Mouse (Mus musculus): ENCODE data around the gene Gm21188. TPM values are rescaled to one million over a fixed set of nuclear protein-coding genes. Genes with fewer than 3 reads are reported as not detected.
A peak's percentile ranks its signal among the peaks of the same experiment; 100 is the strongest.
"Not testable (repeated sequence)": the region's sequence is repeated elsewhere in the genome, so short reads cannot be mapped to it uniquely, and the experiment has no call there.

The Gm21188 gene
- polyA plus RNA-seq, 1 experiment from 2014 or later = not detected

GRCm38 (mm10) chr13:120027368-120027767 is 24.6 kb downstream of the Gm21188 start:
- H3K36me3 ChIP-seq (ENCODE audit: insufficient read depth, low read length); H3K27ac ChIP-seq (ENCODE audit: low read length); H3K9me3 ChIP-seq (ENCODE audit: low read length); ATAC-seq (ENCODE audit: low FRiP score, low TSS enrichment); H3K9ac ChIP-seq (replicated peaks; ENCODE audit: low read length); H3K4me2 ChIP-seq (replicated peaks; ENCODE audit: low read depth, low read length); H3K4me1 ChIP-seq (ENCODE audit: insufficient read depth, low read length); H3K4me3 ChIP-seq (ENCODE audit: low read length): not testable (repeated sequence)
- H3K27me3 ChIP-seq (ENCODE audit: insufficient read depth, low read length) = peaks cover 15% of the 10 kb centered on the region
- under 1% methylated on average over 11 of the region's 11 CpGs for WGBS

- not testable (repeated sequence) for H3K9me3 ChIP-seq (ENCODE audit: low read length); H3K4me1 ChIP-seq (ENCODE audit: insufficient read depth, low read length); H3K36me3 ChIP-seq (ENCODE audit: insufficient read depth, low read length); H3K9ac ChIP-seq (replicated peaks; ENCODE audit: low read length); H3K27ac ChIP-seq (ENCODE audit: low read length); H3K4me2 ChIP-seq (replicated peaks; ENCODE audit: low read depth, low read length); ATAC-seq (ENCODE audit: low FRiP score, low TSS enrichment); H3K4me3 ChIP-seq (ENCODE audit: low read length)
- 0% methylated on average over 3 of the region's 17 CpGs for whole genome bisulfite sequencing
- H3K27me3 ChIP-seq (ENCODE audit: insufficient read depth, low read length) = peaks cover 15% of the 10 kb centered on the region
Observed at GRCm38 (mm10) chr13:120026911-120027310, 25.1 kb downstream of the Gm21188 start, which contains the start of gene Gm36079. Gene Gm36079 (minus strand): TSS chr13:120027011.

- ATAC-seq (ENCODE audit: low FRiP score, low TSS enrichment) = peak; percentile 61; the same call in 1 of the 2 replicates
- not testable (repeated sequence) for H3K4me2 ChIP-seq (replicated peaks; ENCODE audit: low read depth, low read length); H3K4me3 ChIP-seq (ENCODE audit: low read length); H3K9ac ChIP-seq (replicated peaks; ENCODE audit: low read length); H3K36me3 ChIP-seq (ENCODE audit: insufficient read depth, low read length); H3K4me1 ChIP-seq (ENCODE audit: insufficient read depth, low read length); H3K27ac ChIP-seq (ENCODE audit: low read length); H3K9me3 ChIP-seq (ENCODE audit: low read length)
- peaks cover 15% of the 10 kb centered on the region for H3K27me3 ChIP-seq (ENCODE audit: insufficient read depth, low read length)
- WGBS = 0% methylated on average over 3 of the region's 13 CpGs
Observed at GRCm38 (mm10) chr13:120026373-120026772, 25.6 kb downstream of the Gm21188 start.

- H3K36me3 ChIP-seq (ENCODE audit: insufficient read depth, low read length); H3K9me3 ChIP-seq (ENCODE audit: low read length); H3K4me1 ChIP-seq (ENCODE audit: insufficient read depth, low read length); H3K27ac ChIP-seq (ENCODE audit: low read length); H3K9ac ChIP-seq (replicated peaks; ENCODE audit: low read length); ATAC-seq (ENCODE audit: low FRiP score, low TSS enrichment); H3K4me3 ChIP-seq (ENCODE audit: low read length); H3K4me2 ChIP-seq (replicated peaks; ENCODE audit: low read depth, low read length): not testable (repeated sequence)
- peaks cover 15% of the 10 kb centered on the region for H3K27me3 ChIP-seq (ENCODE audit: insufficient read depth, low read length)
- WGBS = 10% methylated on average over 4 of the region's 4 CpGs
Observed at GRCm38 (mm10) chr13:120025576-120025975, 26.4 kb downstream of the Gm21188 start.

- H3K4me3 ChIP-seq (ENCODE audit: low read length); ATAC-seq (ENCODE audit: low FRiP score, low TSS enrichment); H3K4me2 ChIP-seq (replicated peaks; ENCODE audit: low read depth, low read length); H3K9me3 ChIP-seq (ENCODE audit: low read length); H3K4me1 ChIP-seq (ENCODE audit: insufficient read depth, low read length); H3K36me3 ChIP-seq (ENCODE audit: insufficient read depth, low read length); H3K27ac ChIP-seq (ENCODE audit: low read length); H3K9ac ChIP-seq (replicated peaks; ENCODE audit: low read length): not testable (repeated sequence)
- WGBS = 3% methylated on average over 19 of the region's 21 CpGs
- peaks cover 15% of the 10 kb centered on the region for H3K27me3 ChIP-seq (ENCODE audit: insufficient read depth, low read length)
Observed at GRCm38 (mm10) chr13:120025004-120025403, 27.0 kb downstream of the Gm21188 start.

- H3K27me3 ChIP-seq (ENCODE audit: insufficient read depth, low read length) = peaks cover 15% of the 10 kb centered on the region
- not testable (repeated sequence) for H3K4me3 ChIP-seq (ENCODE audit: low read length); H3K9me3 ChIP-seq (ENCODE audit: low read length); ATAC-seq (ENCODE audit: low FRiP score, low TSS enrichment); H3K4me2 ChIP-seq (replicated peaks; ENCODE audit: low read depth, low read length); H3K4me1 ChIP-seq (ENCODE audit: insufficient read depth, low read length); H3K27ac ChIP-seq (ENCODE audit: low read length); H3K9ac ChIP-seq (replicated peaks; ENCODE audit: low read length); H3K36me3 ChIP-seq (ENCODE audit: insufficient read depth, low read length)
- 7% methylated on average over 9 of the region's 9 CpGs for WGBS
Observed at GRCm38 (mm10) chr13:120024581-120024980, 27.4 kb downstream of the Gm21188 start.

- not testable (repeated sequence) for H3K4me1 ChIP-seq (ENCODE audit: insufficient read depth, low read length); H3K27ac ChIP-seq (ENCODE audit: low read length); ATAC-seq (ENCODE audit: low FRiP score, low TSS enrichment); H3K4me2 ChIP-seq (replicated peaks; ENCODE audit: low read depth, low read length); H3K36me3 ChIP-seq (ENCODE audit: insufficient read depth, low read length); H3K9me3 ChIP-seq (ENCODE audit: low read length); H3K9ac ChIP-seq (replicated peaks; ENCODE audit: low read length); H3K4me3 ChIP-seq (ENCODE audit: low read length)
- WGBS = no CpG with 5 or more reads among the region's 1 CpGs
- peaks cover 15% of the 10 kb centered on the region for H3K27me3 ChIP-seq (ENCODE audit: insufficient read depth, low read length)
Observed at GRCm38 (mm10) chr13:120021477-120021876, 30.5 kb downstream of the Gm21188 start.

- not testable (repeated sequence) for H3K9ac ChIP-seq (replicated peaks; ENCODE audit: low read length); H3K36me3 ChIP-seq (ENCODE audit: insufficient read depth, low read length); H3K4me2 ChIP-seq (replicated peaks; ENCODE audit: low read depth, low read length); H3K4me3 ChIP-seq (ENCODE audit: low read length); H3K9me3 ChIP-seq (ENCODE audit: low read length); H3K27ac ChIP-seq (ENCODE audit: low read length); H3K4me1 ChIP-seq (ENCODE audit: insufficient read depth, low read length); H3K27me3 ChIP-seq (ENCODE audit: insufficient read depth, low read length)
- ATAC-seq (ENCODE audit: low FRiP score, low TSS enrichment) = peak; percentile 57; the same call in 1 of the 2 replicates
- WGBS = 1% methylated on average over 9 of the region's 32 CpGs
Observed at GRCm38 (mm10) chr13:120015348-120016007, 36.5 kb downstream of the Gm21188 start.

GRCm38 (mm10) chr13:120013962-120014361 is 38.0 kb downstream of the Gm21188 start:
- no CpG with 5 or more reads among the region's 2 CpGs for WGBS
- H3K27ac ChIP-seq (ENCODE audit: low read length); H3K9ac ChIP-seq (replicated peaks; ENCODE audit: low read length); H3K4me2 ChIP-seq (replicated peaks; ENCODE audit: low read depth, low read length); H3K27me3 ChIP-seq (ENCODE audit: insufficient read depth, low read length); H3K4me1 ChIP-seq (ENCODE audit: insufficient read depth, low read length); H3K36me3 ChIP-seq (ENCODE audit: insufficient read depth, low read length); H3K9me3 ChIP-seq (ENCODE audit: low read length); ATAC-seq (ENCODE audit: low FRiP score, low TSS enrichment); H3K4me3 ChIP-seq (ENCODE audit: low read length): not testable (repeated sequence)

- not testable (repeated sequence) for H3K4me2 ChIP-seq (replicated peaks; ENCODE audit: low read depth, low read length); ATAC-seq (ENCODE audit: low FRiP score, low TSS enrichment); H3K27me3 ChIP-seq (ENCODE audit: insufficient read depth, low read length); H3K9me3 ChIP-seq (ENCODE audit: low read length); H3K9ac ChIP-seq (replicated peaks; ENCODE audit: low read length); H3K36me3 ChIP-seq (ENCODE audit: insufficient read depth, low read length); H3K4me3 ChIP-seq (ENCODE audit: low read length); H3K4me1 ChIP-seq (ENCODE audit: insufficient read depth, low read length); H3K27ac ChIP-seq (ENCODE audit: low read length)
- no CpG with 5 or more reads among the region's 5 CpGs for WGBS
Observed at GRCm38 (mm10) chr13:120013544-120013943, 38.5 kb downstream of the Gm21188 start.

All from kidney, embryonic 16.5 days (tissue).